Mouse (Mus musculus): Measurements from ENCODE around the gene Ttc9b. TPM values are rescaled to one million over a fixed set of nuclear protein-coding genes. Genes with fewer than 3 reads are reported as not detected.
"Not testable (repeated sequence)": the region's sequence is repeated elsewhere in the genome, so short reads cannot be mapped to it uniquely, and the experiment has no call there.

Gene Ttc9b
- total RNA-seq, 2 experiments from 2014 or later: 106 to 114 TPM

- no peak for DNase-seq (ENCODE audit: low spot score in 2 of 2)
Observed at GRCm38 (mm10) chr7:27634691-27635090, 19.0 kb upstream of the Ttc9b start.

GRCm38 (mm10) chr7:27635094-27635493 is 18.6 kb upstream of the Ttc9b start:
- not testable (repeated sequence) for DNase-seq (ENCODE audit: low spot score in 2 of 2)

- no peak for DNase-seq (ENCODE audit: low spot score in 2 of 2)
Observed at GRCm38 (mm10) chr7:27644471-27644870, 9.2 kb upstream of the Ttc9b start.

GRCm38 (mm10) chr7:27646516-27646915 is 7.2 kb upstream of the Ttc9b start:
- DNase-seq (ENCODE audit: low spot score in 2 of 2): no peak

GRCm38 (mm10) chr7:27647281-27648002 is 6.3 kb upstream of the Ttc9b start:
- no peak for DNase-seq (ENCODE audit: low spot score in 2 of 2)

- no peak for DNase-seq (ENCODE audit: low spot score in 2 of 2)
Observed at GRCm38 (mm10) chr7:27649723-27650122, 4.0 kb upstream of the Ttc9b start.

GRCm38 (mm10) chr7:27650949-27651348 is 2.8 kb upstream of the Ttc9b start:
- DNase-seq (ENCODE audit: low spot score in 2 of 2): peak; percentile 69 to 77

- DNase-seq (ENCODE audit: low spot score in 2 of 2): peak; percentile 60 to 64
Observed at GRCm38 (mm10) chr7:27654607-27655276, 1.0 kb downstream of the Ttc9b start.

- DNase-seq (ENCODE audit: low spot score in 2 of 2): no peak
Observed at GRCm38 (mm10) chr7:27655545-27655944, 1.8 kb downstream of the Ttc9b start.

- DNase-seq (ENCODE audit: low spot score in 2 of 2): no peak
Observed at GRCm38 (mm10) chr7:27656600-27656999, 2.9 kb downstream of the Ttc9b start.

- DNase-seq (ENCODE audit: low spot score in 2 of 2): no peak
Observed at GRCm38 (mm10) chr7:27657824-27658395, 4.2 kb downstream of the Ttc9b start.

GRCm38 (mm10) chr7:27658712-27659663 is 5.3 kb downstream of the Ttc9b start:
- DNase-seq (ENCODE audit: low spot score in 2 of 2): no peak

GRCm38 (mm10) chr7:27662038-27662437 is 8.3 kb downstream of the Ttc9b start:
- no peak for DNase-seq (ENCODE audit: low spot score in 2 of 2)

- DNase-seq (ENCODE audit: low spot score in 2 of 2): no peak
Observed at GRCm38 (mm10) chr7:27673064-27673574, 19.4 kb downstream of the Ttc9b start.

GRCm38 (mm10) chr7:27673575-27674131 is 19.9 kb downstream of the Ttc9b start:
- DNase-seq (ENCODE audit: low spot score in 2 of 2): peak in 1 of 2 experiments; percentile 56

- DNase-seq (ENCODE audit: low spot score in 2 of 2): no peak
Observed at GRCm38 (mm10) chr7:27674195-27674521, 20.4 kb downstream of the Ttc9b start.

GRCm38 (mm10) chr7:27674522-27675221 is 21.0 kb downstream of the Ttc9b start, which contains the start of gene Map3k10:
TSS of gene Map3k10 (minus strand) at chr7:27674598.
- peak; percentile 95 for DNase-seq (ENCODE audit: low spot score in 2 of 2)

- no peak for DNase-seq (ENCODE audit: low spot score in 2 of 2)
Observed at GRCm38 (mm10) chr7:27675222-27675612, 21.5 kb downstream of the Ttc9b start.

GRCm38 (mm10) chr7:27683218-27683617 is 29.5 kb downstream of the Ttc9b start:
- no peak for DNase-seq (ENCODE audit: low spot score in 2 of 2)

- no peak for DNase-seq (ENCODE audit: low spot score in 2 of 2)
Observed at GRCm38 (mm10) chr7:27685220-27685619, 31.5 kb downstream of the Ttc9b start.

All from layer of hippocampus, postnatal 10 days (tissue).